Mouse (Mus musculus): Measurements from ENCODE around the gene Dync1li2. TPM values are rescaled to one million over a fixed set of nuclear protein-coding genes. Genes with fewer than 3 reads are reported as not detected.

The Dync1li2 gene
- total and polyA plus RNA-seq, 3 experiments = 12.7 to 22.8 (median 14.3) TPM

- Histone ChIP-seq H3K4me3 (replicated peaks in 1 of 3; ENCODE audit: low read depth in 2 of 3, low read length in 2 of 3, poor library complexity in 1 of 3) (no peak overlapping the region), H3K4me1 (ENCODE audit: control insufficient read depth in 1 of 2, insufficient read depth in 2 of 2) (no peaks in the 10 kb centered on the region), H3K36me3 (replicated peaks in 1 of 2; ENCODE audit: control insufficient read depth in 1 of 2, insufficient read depth in 1 of 2, low read length in 1 of 2) (no peaks in the 10 kb centered on the region), H3K79me2 (replicated peaks; ENCODE audit: control insufficient read depth, extremely low read depth, insufficient read depth, poor library complexity, severe bottlenecking) (no peaks in the 10 kb centered on the region), H3K27me3 (replicated peaks) (no peaks in the 10 kb centered on the region), H3K9ac (ENCODE audit: insufficient read depth, low read depth) (no peak overlapping the region), H3K9me3 (replicated peaks; ENCODE audit: low read length) (no peaks in the 10 kb centered on the region), H3K4me2 (ENCODE audit: insufficient read depth, low read depth, poor library complexity, severe bottlenecking) (no peak overlapping the region), H3K27ac (ENCODE audit: insufficient read depth, low read depth) (no peak overlapping the region)
- dilution Hi-C loops (cut with MboI; ENCODE audit: extremely low pct_ligation_motif_present, extremely low pct_unique_long_range_greater_than_20kb, low sequenced_read_pairs) (no loop called here), in situ Hi-C loops (cut with MboI; ENCODE audit: low pct_ligation_motif_present, low pct_unique_long_range_greater_than_20kb, low sequenced_read_pairs) (no loop called here)
- TF ChIP-seq RCOR1 (conservative IDR thresholded peaks at IDR 0.05; ENCODE audit: low read depth, low read length) (no peak), USF2 (conservative IDR thresholded peaks at IDR 0.05; ENCODE audit: low read depth, low read length) (no peak), USF1 (IDR thresholded peaks at IDR 0.05; ENCODE audit: low read depth, low read length) (no peak), ZMIZ1 (IDR thresholded peaks at IDR 0.05; ENCODE audit: low read depth, low read length) (no peak), MXI1 (IDR thresholded peaks at IDR 0.05; ENCODE audit: low read depth, low read length) (no peak), MYC (IDR thresholded peaks at IDR 0.05; ENCODE audit: low read depth, low read length) (no peak), JUN (IDR thresholded peaks at IDR 0.05; ENCODE audit: insufficient read depth, low read depth, low read length) (no peak), CHD1 (IDR thresholded peaks at IDR 0.05; ENCODE audit: low read depth, low read length) (no peak), POLR2AphosphoS2 (IDR thresholded peaks at IDR 0.05; ENCODE audit: low read depth, low read length) (no peak), POLR2A (IDR thresholded peaks at IDR 0.05; ENCODE audit: low read depth, low read length) (no peak), HCFC1 (IDR thresholded peaks at IDR 0.05; ENCODE audit: low read depth, low read length) (no peak), GABPA (IDR thresholded peaks at IDR 0.05; ENCODE audit: insufficient replicate concordance, low read depth, low read length) (no peak), UBTF (IDR thresholded peaks at IDR 0.05; ENCODE audit: low read depth, low read length) (no peak)
- no peak for DNase-seq (ENCODE audit: extremely low read depth)
Measured at GRCm38 (mm10) chr8:104479091-104479490, 36.2 kb upstream of the Dync1li2 start.

DNA sequence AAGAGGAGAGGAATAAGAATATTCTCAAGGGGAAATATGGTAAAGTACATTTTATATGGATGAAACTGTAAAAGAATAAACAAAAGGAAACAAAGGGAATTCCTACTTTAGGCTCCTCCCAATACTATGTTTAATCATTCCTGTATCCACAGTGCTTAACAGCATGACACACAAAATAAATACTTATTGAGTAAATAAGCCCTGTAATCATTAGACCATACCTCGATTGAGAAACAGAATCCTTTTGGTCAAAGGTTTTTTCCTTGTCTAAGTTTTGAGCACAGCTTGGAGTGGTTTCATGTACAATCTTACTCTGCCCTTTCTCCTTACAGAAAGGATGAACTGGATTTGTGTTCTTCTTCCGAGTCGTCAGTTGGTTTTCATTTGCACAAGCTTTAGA is 29.6 kb upstream of the Dync1li2 start:
- dilution Hi-C loops (cut with MboI; ENCODE audit: extremely low pct_ligation_motif_present, extremely low pct_unique_long_range_greater_than_20kb, low sequenced_read_pairs) (no loop called here), in situ Hi-C loops (cut with MboI; ENCODE audit: low pct_ligation_motif_present, low pct_unique_long_range_greater_than_20kb, low sequenced_read_pairs) (no loop called here)
- Histone ChIP-seq H3K27me3 (replicated peaks) (no peaks in the 10 kb centered on the region), H3K4me2 (ENCODE audit: insufficient read depth, low read depth, poor library complexity, severe bottlenecking) (no peak overlapping the region), H3K9me3 (replicated peaks; ENCODE audit: low read length) (no peaks in the 10 kb centered on the region), H3K4me1 (ENCODE audit: control insufficient read depth in 1 of 2, insufficient read depth in 2 of 2) (no peaks in the 10 kb centered on the region), H3K27ac (ENCODE audit: insufficient read depth, low read depth) (no peak overlapping the region), H3K79me2 (replicated peaks; ENCODE audit: control insufficient read depth, extremely low read depth, insufficient read depth, poor library complexity, severe bottlenecking) (no peaks in the 10 kb centered on the region), H3K36me3 (replicated peaks in 1 of 2; ENCODE audit: control insufficient read depth in 1 of 2, insufficient read depth in 1 of 2, low read length in 1 of 2) (no peaks in the 10 kb centered on the region), H3K4me3 (replicated peaks in 1 of 3; ENCODE audit: low read depth in 2 of 3, low read length in 2 of 3, poor library complexity in 1 of 3) (no peak overlapping the region), H3K9ac (ENCODE audit: insufficient read depth, low read depth) (no peak overlapping the region)
- no peak for DNase-seq (ENCODE audit: extremely low read depth)
- TF ChIP-seq TBP (conservative IDR thresholded peaks at IDR 0.05; ENCODE audit: low read depth, low read length) (no peak), KAT2A (IDR thresholded peaks at IDR 0.05; ENCODE audit: insufficient replicate concordance, low read length) (no peak), ELF1 (IDR thresholded peaks at IDR 0.05; ENCODE audit: low read depth, low read length) (no peak), TCF12 (IDR thresholded peaks at IDR 0.05; ENCODE audit: low read depth, low read length) (no peak), MAZ (IDR thresholded peaks at IDR 0.05; ENCODE audit: low read depth, low read length) (no peak), NRF1 (IDR thresholded peaks at IDR 0.05; ENCODE audit: low read depth, low read length) (no peak), ZMIZ1 (IDR thresholded peaks at IDR 0.05; ENCODE audit: low read depth, low read length) (no peak), POLR2A (IDR thresholded peaks at IDR 0.05; ENCODE audit: low read depth, low read length) (no peak), HCFC1 (IDR thresholded peaks at IDR 0.05; ENCODE audit: low read depth, low read length) (no peak), BHLHE40 (IDR thresholded peaks at IDR 0.05; ENCODE audit: low read depth, low read length) (no peak)

Data from CH12.LX (cell line).